Mouse (Mus musculus) common myeloid progenitor, adult 5-6 weeks (primary cell): Measurements from ENCODE around the gene Esp6. TPM values are rescaled to one million over a fixed set of nuclear protein-coding genes. Genes with fewer than 3 reads are reported as not detected.
"Not testable (repeated sequence)": the region's sequence is repeated elsewhere in the genome, so short reads cannot be mapped to it uniquely, and the experiment has no call there.

Experiments used
- ATAC-seq: replicated peaks from 2 replicates; pipeline ENCODE4 v1.8.0; 2016; ENCODE audit warnings: low read depth, mild to moderate bottlenecking, moderate TSS enrichment, inconsistent platforms; ENCODE audit not compliant: poor library complexity, severe bottlenecking
- total RNA-seq: library from RNA; stranded (forward); fragments of 200-1000, 187-1606 nt; gene quantifications from 2 replicates; pipeline ENCODE4 v1.2.3, GENCODE M21; 2017

The Esp6 gene
- not detected in 2 replicates for total RNA-seq

DNA sequence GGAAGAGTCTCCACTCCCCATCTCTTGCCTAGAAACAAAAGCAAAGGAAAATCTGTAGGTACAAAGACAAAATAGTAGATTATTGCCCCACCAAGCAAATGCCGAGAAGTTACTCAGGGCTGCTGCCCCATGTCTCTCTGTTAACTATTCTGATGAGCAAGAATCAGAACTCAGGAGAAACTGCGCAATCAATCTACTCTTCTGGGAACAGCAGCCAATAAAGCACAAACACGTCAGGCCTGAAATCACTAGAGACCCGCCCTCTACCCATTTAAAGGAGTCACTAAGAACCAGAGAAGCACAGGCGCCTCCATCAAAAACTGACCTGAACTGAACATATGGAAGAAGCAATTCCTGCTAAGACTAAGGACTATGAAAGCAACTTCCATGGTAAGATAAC is at the start of gene Esp6:
Gene Esp6, plus strand, starts transcription at position 301 of the 400 bp plus-strand sequence.
- no peak for ATAC-seq

DNA sequence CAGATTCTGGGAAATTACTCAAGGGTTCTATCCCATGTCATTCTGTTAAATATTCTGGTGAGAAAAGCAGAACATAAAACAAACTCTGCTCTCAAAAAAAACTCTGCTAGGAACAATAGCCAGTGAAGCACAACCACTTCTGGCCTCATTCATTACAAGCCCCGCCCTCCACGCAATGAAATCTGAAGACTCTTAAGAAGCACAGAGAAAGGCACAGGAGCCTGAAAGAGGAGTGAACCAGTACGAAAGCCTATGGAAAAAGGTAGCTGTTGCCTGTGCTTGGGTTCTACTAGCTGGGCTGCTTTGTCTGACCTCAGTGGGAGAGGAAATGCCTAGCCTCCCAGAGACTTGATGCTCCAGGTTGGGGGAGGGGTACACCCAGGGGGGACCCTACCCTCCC is 41.5 kb upstream of the Esp6 start, which contains the start of gene Esp8:
Gene Esp8, plus strand, starts transcription at position 205 of the 400 bp plus-strand sequence.
- no peak for ATAC-seq

DNA sequence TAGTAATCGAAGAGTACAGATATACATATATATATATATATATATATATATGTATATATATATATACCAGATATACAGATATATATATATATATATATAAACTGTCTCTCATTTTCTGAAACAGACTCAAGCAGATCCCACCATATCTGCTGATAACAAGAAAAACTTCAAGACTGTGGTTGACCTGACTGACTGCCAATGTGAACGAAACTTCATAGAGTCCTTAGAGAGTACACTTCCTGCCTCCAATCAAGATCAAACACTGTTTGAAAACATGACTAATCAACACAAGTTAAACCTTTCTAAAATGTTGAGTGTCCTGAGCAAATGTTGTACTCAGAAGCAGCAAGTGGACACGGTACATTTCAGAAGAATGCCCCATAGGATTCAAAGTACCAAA is 31.5 kb upstream of the Esp6 start:
- no peak for ATAC-seq

DNA sequence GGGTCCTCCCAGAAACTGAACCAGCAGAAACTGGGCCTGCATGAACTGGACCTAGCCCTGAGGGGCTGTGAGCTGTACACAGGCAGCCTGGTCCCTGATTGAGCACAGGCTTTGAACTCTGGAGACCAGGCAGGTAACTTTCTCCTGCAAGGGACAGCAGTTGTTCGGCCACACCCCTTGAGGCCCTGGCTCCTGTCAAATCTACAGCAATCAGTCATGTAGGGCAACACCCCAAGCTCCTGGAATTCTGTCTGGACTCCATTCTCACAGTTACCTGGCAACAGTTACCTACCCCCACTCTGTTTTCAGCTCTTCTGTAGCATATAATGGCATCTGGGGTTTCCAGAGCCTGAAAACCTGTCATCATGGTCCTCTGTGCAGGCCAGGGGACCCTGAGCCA is 30.2 kb upstream of the Esp6 start:
- no peak for ATAC-seq

DNA sequence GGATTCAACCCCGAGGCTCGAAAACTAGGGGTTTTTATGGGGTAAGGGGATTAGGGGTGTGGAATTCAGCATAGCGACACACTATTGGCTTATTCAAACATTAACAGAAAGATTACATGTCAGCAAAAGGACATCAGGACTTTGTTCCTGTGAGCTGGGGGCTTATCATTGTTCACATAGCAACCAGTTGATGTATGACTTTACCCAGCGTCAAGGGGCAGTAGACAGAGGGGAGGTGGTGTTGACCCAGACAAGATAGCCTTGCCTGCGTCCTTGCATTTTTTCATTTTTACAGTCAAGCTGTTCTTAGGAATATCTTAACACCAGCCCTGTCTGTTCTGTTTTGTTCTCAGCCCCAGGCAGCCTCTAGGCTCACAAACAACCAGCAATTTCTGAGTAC is 14.3 kb upstream of the Esp6 start:
- not testable (repeated sequence) for ATAC-seq

DNA sequence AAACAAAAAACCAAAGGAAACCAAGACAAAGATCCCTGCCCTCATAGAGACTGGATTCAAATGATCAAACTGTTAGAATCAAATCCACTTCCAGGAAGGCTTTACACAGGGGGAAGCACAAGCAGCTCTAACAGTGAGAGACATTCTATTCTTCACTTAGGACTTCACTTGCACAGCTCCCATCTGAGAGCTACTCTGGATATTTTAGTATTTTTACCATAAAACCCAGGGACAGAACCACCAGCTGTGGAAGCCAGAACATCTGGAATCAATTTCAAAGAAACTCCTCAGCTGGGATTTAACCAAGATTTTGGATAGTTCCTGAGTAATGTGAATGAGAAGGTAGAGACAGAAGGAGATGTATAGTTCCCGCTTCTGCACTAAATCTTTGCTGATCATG is 7.8 kb upstream of the Esp6 start:
- ATAC-seq: no peak

DNA sequence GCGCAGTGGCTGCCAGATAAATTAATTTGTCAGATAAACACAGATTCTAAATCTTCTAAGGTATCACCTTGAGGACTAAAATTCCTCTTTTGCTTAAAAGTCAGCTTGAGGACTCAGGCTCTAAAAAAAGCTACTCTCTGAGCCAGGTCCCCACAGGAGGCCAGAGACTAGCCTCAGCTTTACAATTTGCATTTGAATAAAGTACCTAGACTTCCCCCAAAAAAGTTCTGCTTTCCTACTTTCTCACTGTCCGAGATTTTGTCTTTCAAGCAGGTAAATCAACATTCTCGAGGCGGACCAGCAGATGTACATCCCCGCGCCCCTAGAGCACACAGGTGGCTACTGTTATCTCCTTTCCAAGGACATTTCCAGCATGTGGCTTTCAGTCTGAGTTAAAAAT is 22.6 kb downstream of the Esp6 start:
- not testable (repeated sequence) for ATAC-seq

DNA sequence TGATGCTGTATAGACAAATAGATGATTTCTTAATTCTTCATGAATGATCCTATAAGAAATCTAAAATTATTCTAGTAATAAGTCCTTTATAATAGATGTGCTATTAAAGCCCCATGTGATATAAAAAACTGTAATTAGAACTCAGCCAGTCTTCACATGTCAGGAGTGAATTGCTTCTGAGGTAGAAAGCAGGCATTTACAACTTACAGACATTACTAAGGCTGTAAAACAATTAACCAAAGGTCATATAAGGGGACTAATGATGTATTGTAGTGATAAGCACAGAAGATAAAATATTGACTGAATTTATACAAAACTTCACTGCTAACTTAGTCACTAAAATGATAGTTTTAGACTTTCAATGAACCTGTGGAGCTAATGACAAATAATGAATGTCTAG is 30.0 kb downstream of the Esp6 start:
- no peak for ATAC-seq

DNA sequence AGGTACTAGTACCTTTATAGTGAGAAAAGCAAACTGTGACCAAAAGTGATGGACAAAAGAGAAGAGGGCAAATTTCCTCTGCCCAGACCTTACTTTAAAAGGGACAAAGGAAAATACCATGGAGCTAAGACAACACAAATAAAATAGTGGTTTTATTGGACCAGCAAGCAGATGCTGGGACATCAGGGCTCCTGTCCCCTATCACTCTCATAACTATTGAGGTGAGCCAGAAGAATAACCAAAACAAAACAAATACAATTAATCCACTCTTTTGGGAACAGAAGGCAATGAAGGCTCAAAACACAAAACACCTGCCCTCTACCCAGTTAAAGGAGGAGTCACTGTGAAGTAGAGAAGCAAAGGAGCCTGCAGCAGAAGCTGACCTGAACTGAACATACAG is 37.0 kb downstream of the Esp6 start, which contains the start of gene Esp4:
Gene Esp4, plus strand, starts transcription at position 301 of the 400 bp plus-strand sequence.
- ATAC-seq: no peak

Other genes starting within 250 kb of the Esp6 start
- gene Crisp1, start 242.3 kb upstream of the Esp6 start, total RNA-seq: not detected in 2 replicates
- gene Esp8, start 41.5 kb upstream of the Esp6 start, total RNA-seq: not detected in 2 replicates
- gene Esp4, start 37.1 kb downstream of the Esp6 start, total RNA-seq: not detected in 2 replicates
- not detected in 2 replicates for gene Esp3, start 70.6 kb downstream of the Esp6 start, total RNA-seq
- gene Esp1, start 165.6 kb downstream of the Esp6 start, total RNA-seq: not detected in 2 replicates
- not detected in 2 replicates for gene Crisp2, start 245.5 kb downstream of the Esp6 start, total RNA-seq
- 29.7 and 30.5 TPM in 2 replicates for gene Rhag, start 249.6 kb downstream of the Esp6 start, total RNA-seq